Mouse (Mus musculus) heart, adult 2 months (tissue): ENCODE measurements around the gene Tab3. TPM values are rescaled to one million over a fixed set of nuclear protein-coding genes. Genes with fewer than 3 reads are reported as not detected.

Experiments used
- DNase-seq, 2 experiments: peaks; one replicate each; pipeline ENCODE4 v3.0.0; 2021
- H3K27ac ChIP-seq: fragments of 200-600 bp; 2 replicates; pipeline ENCODE4 v1.8.1; 2022
- H3K27me3 ChIP-seq: fragments of 200-500 bp; 2 replicates; pipeline ENCODE4 v1.6.1; 2012; ENCODE audit warnings: mild to moderate bottlenecking, low read length, inconsistent platforms, mixed read lengths; ENCODE audit not compliant: control insufficient read depth, insufficient read depth
- H3K36me3 ChIP-seq: fragments of 200-500 bp; 2 replicates; pipeline ENCODE4 v1.6.1; 2012; ENCODE audit warnings: low read length, inconsistent platforms; ENCODE audit not compliant: control insufficient read depth, insufficient read depth
- H3K4me1 ChIP-seq: fragments of 200-500 bp; 2 replicates; pipeline ENCODE4 v1.6.1; 2011; ENCODE audit warnings: low read length; ENCODE audit not compliant: control insufficient read depth, insufficient read depth
- H3K4me3 ChIP-seq: fragments of 200-600 bp; 2 replicates; pipeline ENCODE4 v1.8.1; 2022
- H3K79me2 ChIP-seq: fragments of 200-500 bp; replicated peaks from 2 replicates; pipeline ENCODE4 v1.6.1; 2012; ENCODE audit warnings: mild to moderate bottlenecking, inconsistent platforms, low read length, moderate library complexity, mixed read lengths; ENCODE audit not compliant: control insufficient read depth, insufficient read depth
- H3K9ac ChIP-seq: fragments of 200-500 bp; 2 replicates; pipeline ENCODE4 v1.6.1; 2012; ENCODE audit warnings: low read depth, mild to moderate bottlenecking, control low read depth, inconsistent platforms, low read length, mixed read lengths
- CTCF ChIP-seq: fragments of 200-600 bp; IDR thresholded peaks from 2 replicates; pipeline ENCODE4 v1.8.1; 2022; ENCODE audit warnings: antibody characterized with exemption, mild to moderate bottlenecking, moderate library complexity
- EP300 ChIP-seq: fragments of 200-500 bp; IDR thresholded peaks from 2 replicates; pipeline ENCODE4 v1.6.1; 2011; ENCODE audit warnings: low read depth, low read length, control low read depth; ENCODE audit not compliant: insufficient read depth
- POLR2A ChIP-seq: fragments of 200-500 bp; IDR thresholded peaks from 2 replicates; pipeline ENCODE4 v1.6.1; 2011; ENCODE audit warnings: mild to moderate bottlenecking, low read depth, low read length, control low read depth; ENCODE audit not compliant: insufficient read depth
- WGBS: fragments of 180-500 bp; shearing (Covaris S2); methylation state at CpG from one replicate; pipeline ENCODE4 v1.1.7; 2018; 5-methylcytosine and 5-hydroxymethylcytosine counted together
- intact Hi-C: fragments of 180-260 bp; cut with DNase I; formaldehyde crosslinking; loops from one replicate; pipeline ENCODE4 v1.15.1; 2025
- polyA plus RNA-seq: library from polyadenylated mRNA; depleted of rRNA; stranded (reverse); fragments of >200 nt; gene quantifications from 2 replicates; pipeline ENCODE4 v1.2.3, GENCODE M21; 2012
- total RNA-seq, 2 experiments: library from RNA; stranded (reverse); gene quantifications; 2 replicates each; pipeline ENCODE4 v1.2.3; 2021

The Tab3 gene
- total and polyA plus RNA-seq, 3 experiments, result 2.4 to 8.9 (median 8.4) TPM

DNA sequence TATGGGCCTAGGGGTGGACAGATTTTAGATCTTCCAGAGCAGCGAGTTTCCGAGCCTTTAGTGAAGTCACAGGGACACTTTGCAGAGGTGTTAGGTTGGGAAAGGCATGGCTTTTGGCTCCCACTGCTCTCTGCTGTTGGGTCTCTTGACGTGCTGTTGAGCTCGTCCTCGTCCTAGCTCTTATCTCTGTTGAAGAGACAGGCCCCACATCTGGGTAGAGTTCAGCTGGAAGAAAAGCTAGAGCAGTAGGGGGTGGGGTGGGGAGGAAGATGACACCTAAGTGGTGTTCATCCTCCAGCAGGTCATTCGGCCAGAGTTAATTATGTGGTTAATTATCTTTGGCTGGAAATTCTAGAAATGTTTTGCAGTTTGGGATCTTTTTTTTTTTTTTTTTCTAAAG lies 2.5 kb downstream of the Tab3 start:
- TF ChIP-seq POLR2A, result no peak
- TF ChIP-seq CTCF, result no peak
- no peak for TF ChIP-seq EP300
- no peak overlapping the region for H3K9ac ChIP-seq
- WGBS, result 49% methylated on average over 6 of the region's 6 CpGs
- H3K4me3 ChIP-seq, result no peak overlapping the region
- no peaks in the 10 kb centered on the region for H3K36me3 ChIP-seq
- intact Hi-C loops, result loop anchor here (5.0 kb wide), 1 partner anchor 201 kb away; the partner anchor contains the start of gene Gk
- H3K27me3 ChIP-seq, result no peaks in the 10 kb centered on the region
- no peak overlapping the region for H3K27ac ChIP-seq
- no peak for DNase-seq
- no peaks in the 10 kb centered on the region; the same call in 1 of the 2 replicates for H3K4me1 ChIP-seq
- no peaks in the 10 kb centered on the region for H3K79me2 ChIP-seq

DNA sequence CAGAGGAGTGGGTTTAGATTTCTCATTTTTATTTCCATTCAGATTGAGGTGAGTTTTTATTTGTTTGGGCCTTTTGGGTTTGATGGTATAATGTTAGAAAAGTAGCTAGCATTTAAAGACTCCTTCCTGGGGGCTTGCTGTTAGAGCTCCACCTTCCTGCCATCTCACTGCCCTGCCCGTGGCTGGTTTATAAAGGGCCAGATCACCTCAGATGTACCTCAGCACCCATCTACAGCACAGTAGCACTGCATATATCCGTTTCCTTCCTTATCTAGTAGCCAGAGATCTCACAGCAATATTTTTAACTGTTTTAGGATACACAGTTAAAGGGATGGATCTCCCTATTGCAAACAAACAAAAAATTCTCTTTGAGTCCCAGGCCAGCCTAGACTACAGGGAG lies 6.9 kb downstream of the Tab3 start:
- 30% methylated on average over 2 of the region's 2 CpGs for WGBS
- Histone ChIP-seq H3K79me2 (no peaks in the 10 kb centered on the region), H3K9ac (no peak overlapping the region), H3K27me3 (no peaks in the 10 kb centered on the region), H3K36me3 (no peaks in the 10 kb centered on the region), H3K27ac (no peak overlapping the region), H3K4me3 (no peak overlapping the region), H3K4me1 (no peaks in the 10 kb centered on the region; the same call in 1 of the 2 replicates)
- TF ChIP-seq EP300 (no peak), CTCF (no peak), POLR2A (no peak)
- intact Hi-C loops, result no loop called here
- no peak for DNase-seq

DNA sequence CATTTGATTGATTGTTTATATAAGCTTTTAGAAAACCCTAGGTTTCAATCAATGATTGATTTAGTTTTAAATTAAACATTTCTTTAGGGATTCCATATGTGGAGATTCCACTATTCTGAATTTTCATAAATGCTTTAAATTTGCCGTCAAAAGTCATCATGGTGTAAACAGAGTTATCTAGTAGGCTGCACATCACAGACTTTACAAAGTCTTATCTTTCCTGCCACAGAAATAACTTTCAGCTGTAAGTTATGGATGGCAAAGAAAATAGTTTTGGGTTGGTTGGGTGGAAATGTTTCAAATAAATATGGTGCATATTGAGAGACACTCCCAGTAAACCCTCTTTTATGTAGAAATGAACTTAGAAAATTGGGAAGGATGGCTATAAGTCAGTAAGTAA lies 8.7 kb downstream of the Tab3 start:
- WGBS, result 68% methylated on average over 1 of the region's 1 CpGs
- Histone ChIP-seq H3K27me3 (no peaks in the 10 kb centered on the region), H3K4me1 (no peaks in the 10 kb centered on the region), H3K27ac (no peak overlapping the region), H3K4me3 (no peak overlapping the region), H3K36me3 (no peaks in the 10 kb centered on the region), H3K79me2 (no peaks in the 10 kb centered on the region), H3K9ac (no peak overlapping the region)
- no peak for TF ChIP-seq EP300
- DNase-seq, result no peak
- intact Hi-C loops, result no loop called here

DNA sequence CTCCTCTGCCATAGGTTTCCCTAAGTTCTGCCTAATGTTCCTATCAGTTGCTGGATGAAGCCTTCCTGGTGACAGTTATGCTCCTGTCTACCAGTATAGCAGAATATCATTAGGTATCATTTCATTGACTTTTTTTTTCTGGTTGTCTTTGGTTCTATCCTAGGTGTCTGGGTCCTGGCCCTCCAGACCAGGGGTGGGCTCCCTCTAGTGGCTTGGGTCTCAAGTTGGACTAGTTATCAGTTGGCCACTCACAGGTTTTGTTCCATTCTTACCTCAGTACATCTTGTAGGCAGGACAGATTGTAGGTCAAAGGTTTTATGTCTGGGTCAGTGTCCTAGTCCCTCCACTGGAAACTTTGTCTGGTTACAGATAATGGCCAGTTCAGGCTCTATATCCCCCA lies 11.8 kb downstream of the Tab3 start:
- Histone ChIP-seq H3K4me1 (no peaks in the 10 kb centered on the region), H3K4me3 (no peak overlapping the region), H3K27ac (no peak overlapping the region), H3K36me3 (no peaks in the 10 kb centered on the region), H3K9ac (no peak overlapping the region), H3K79me2 (no peaks in the 10 kb centered on the region), H3K27me3 (no peaks in the 10 kb centered on the region)
- intact Hi-C loops, result no loop called here
- TF ChIP-seq POLR2A, result no peak
- TF ChIP-seq CTCF, result peak; percentile 40
- no peak for TF ChIP-seq EP300
- DNase-seq, result no peak

DNA sequence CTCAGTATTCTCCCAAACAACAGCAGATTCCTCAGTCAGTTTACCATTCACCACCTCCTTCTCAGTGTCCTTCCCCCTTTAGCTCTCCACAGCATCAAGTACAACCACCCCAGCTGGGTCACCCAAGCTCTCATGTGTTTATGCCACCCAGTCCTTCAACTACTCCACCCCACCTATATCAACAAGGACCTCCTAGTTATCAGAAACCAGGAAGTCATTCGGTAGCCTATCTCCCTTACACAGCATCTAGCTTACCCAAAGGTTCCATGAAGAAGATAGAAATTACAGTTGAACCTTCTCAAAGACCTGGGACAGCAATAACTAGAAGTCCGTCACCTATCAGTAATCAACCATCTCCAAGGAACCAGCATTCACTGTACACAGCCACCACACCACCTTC lies 40.9 kb downstream of the Tab3 start:
- intact Hi-C loops, result no loop called here
- 81% methylated on average over 2 of the region's 2 CpGs for WGBS

DNA sequence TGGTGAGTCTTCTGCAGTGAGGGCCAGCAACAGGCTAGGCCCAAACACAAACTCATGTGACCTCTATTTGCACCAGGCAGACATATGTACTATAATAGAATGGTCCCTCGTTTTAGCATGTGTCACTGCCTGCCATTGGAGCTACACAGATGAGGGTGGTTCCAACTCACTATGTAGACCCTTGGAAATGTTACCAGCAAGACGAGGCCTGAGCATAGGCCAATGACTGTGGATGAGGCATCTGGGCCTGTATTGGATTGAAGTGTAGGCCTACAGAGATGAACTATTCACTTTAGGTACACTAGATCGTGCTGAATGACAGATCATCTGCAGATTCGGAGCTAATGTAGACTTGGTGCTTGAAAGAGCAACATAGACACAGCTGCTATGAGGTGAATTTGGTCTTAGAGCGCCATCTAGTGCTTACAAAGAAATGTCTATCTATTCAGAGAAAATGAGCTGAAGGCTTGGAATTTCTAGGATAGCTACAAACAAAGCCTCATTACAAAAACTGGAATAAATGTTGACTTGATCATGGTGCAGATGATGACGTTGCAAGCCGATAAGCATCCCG lies 72.5 kb downstream of the Tab3 start:
- 30% methylated on average over 8 of the region's 8 CpGs for WGBS
- no peaks in the 10 kb centered on the region for H3K36me3 ChIP-seq
- no peak overlapping the region for H3K4me3 ChIP-seq
- no peaks in the 10 kb centered on the region for H3K79me2 ChIP-seq
- no peak overlapping the region for H3K9ac ChIP-seq
- no peaks in the 10 kb centered on the region for H3K4me1 ChIP-seq
- H3K27ac ChIP-seq, result no peak overlapping the region
- TF ChIP-seq EP300, result no peak
- no peak for TF ChIP-seq POLR2A
- TF ChIP-seq CTCF, result peak; percentile 79
- intact Hi-C loops, result loop anchor here (5.0 to 10.0 kb wide), 2 partner anchors 59 to 1194 kb away; no protein-coding TSS in a partner anchor
- no peaks in the 10 kb centered on the region for H3K27me3 ChIP-seq
- DNase-seq, result no peak

More for the DNA sequence above, 40.9 kb downstream of the Tab3 start:
- H3K27me3 ChIP-seq, result no peaks in the 10 kb centered on the region
- DNase-seq, result no peak
- no peaks in the 10 kb centered on the region for H3K36me3 ChIP-seq
- H3K79me2 ChIP-seq, result no peaks in the 10 kb centered on the region
- no peak overlapping the region for H3K9ac ChIP-seq
- TF ChIP-seq POLR2A, result no peak
- no peak for TF ChIP-seq CTCF
- TF ChIP-seq EP300, result no peak
- H3K4me1 ChIP-seq, result no peaks in the 10 kb centered on the region
- no peak overlapping the region for H3K27ac ChIP-seq
- H3K4me3 ChIP-seq, result no peak overlapping the region
